Mouse (Mus musculus): ENCODE measurements around the gene Olfr414. TPM values are rescaled to one million over a fixed set of nuclear protein-coding genes. Genes with fewer than 3 reads are reported as not detected.

Olfr414 gene
- not detected in 2 replicates for polyA plus RNA-seq (2014; fragmentation: Nextera tagmentation; extraction: Ambion mirVana)

DNA sequence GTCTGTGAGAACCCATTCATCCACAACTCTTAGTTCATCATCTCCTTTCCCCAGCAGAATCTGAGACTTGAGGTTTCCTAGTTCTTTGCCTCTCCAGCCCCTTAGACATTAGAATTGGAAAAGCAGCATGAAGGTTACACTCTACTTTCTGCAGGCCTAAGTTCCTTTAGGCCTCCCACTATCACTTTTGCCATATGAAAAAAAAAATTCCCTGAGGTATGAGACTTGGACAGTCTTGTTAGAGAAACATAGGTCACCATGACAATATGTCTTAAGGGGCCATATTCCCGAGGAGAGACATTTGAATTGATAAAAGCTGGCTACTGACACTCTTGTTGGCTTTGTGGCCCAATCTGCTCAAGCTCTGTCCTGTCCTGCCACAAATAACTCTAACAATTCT, at the start of gene Olfr414:
Gene Olfr414, plus strand, starts transcription at position 301 of the 400 bp plus-strand sequence.
- Histone ChIP-seq H3K27ac (ENCODE audit: low read depth, low read length) (no peak within 1 kb of the TSS), H3K27me3 (ENCODE audit: control insufficient read depth, insufficient read depth, low read length) (no peaks in the 10 kb centered on the region), H3K9ac (ENCODE audit: low read length) (no peak within 1 kb of the TSS), H3K4me1 (replicated peaks; ENCODE audit: control insufficient read depth, insufficient read depth, low read length) (no peaks in the 10 kb centered on the region), H3K4me2 (ENCODE audit: low read depth, low read length, severe bottlenecking) (no peak within 1 kb of the TSS), H3K36me3 (ENCODE audit: control insufficient read depth, insufficient read depth, low read length) (no peaks in the 10 kb centered on the region), H3K9me3 (ENCODE audit: control insufficient read depth, low read length) (no peaks in the 10 kb centered on the region), H3K4me3 (ENCODE audit: low read depth, low read length) (no peak within 1 kb of the TSS)
- 71% methylated on average over 1 of the region's 1 CpGs for WGBS
- DNase-seq (ENCODE audit: low spot score) (no peak), ATAC-seq (replicated peaks; ENCODE audit: low FRiP score) (no peak)

DNA sequence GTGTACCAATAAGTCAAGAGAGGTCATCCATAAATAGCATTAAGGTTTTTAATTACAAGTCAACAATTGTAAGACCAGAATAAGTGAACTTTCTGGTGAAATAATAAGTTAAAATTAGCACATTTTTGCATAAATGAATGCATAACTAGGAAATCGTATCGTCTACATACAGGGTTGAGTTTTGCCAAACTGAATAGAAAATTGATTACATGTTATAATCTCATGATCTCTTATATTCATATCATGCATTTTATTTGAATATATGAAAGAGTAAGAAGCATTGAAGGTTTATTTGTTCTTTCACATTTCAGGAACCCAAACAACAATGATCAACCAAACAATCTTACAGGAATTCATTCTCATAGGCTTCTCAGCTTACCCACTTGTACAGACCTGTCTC, 33.1 kb upstream of the Olfr414 start, which contains the start of gene Olfr248:
Gene Olfr248, plus strand, starts transcription at position 301 of the 400 bp plus-strand sequence.
- 92% methylated on average over 2 of the region's 2 CpGs for whole genome bisulfite sequencing
- DNase-seq (ENCODE audit: low spot score): no peak
- H3K4me2 ChIP-seq (ENCODE audit: low read depth, low read length, severe bottlenecking): no peak within 1 kb of the TSS
- H3K27me3 ChIP-seq (ENCODE audit: control insufficient read depth, insufficient read depth, low read length): no peaks in the 10 kb centered on the region
- no peak within 1 kb of the TSS for H3K27ac ChIP-seq (ENCODE audit: low read depth, low read length)
- H3K9ac ChIP-seq (ENCODE audit: low read length): no peak within 1 kb of the TSS
- H3K4me3 ChIP-seq (ENCODE audit: low read depth, low read length): no peak within 1 kb of the TSS
- H3K9me3 ChIP-seq (ENCODE audit: control insufficient read depth, low read length): no peaks in the 10 kb centered on the region
- H3K36me3 ChIP-seq (ENCODE audit: control insufficient read depth, insufficient read depth, low read length): no peaks in the 10 kb centered on the region
- H3K4me1 ChIP-seq (replicated peaks; ENCODE audit: control insufficient read depth, insufficient read depth, low read length): no peaks in the 10 kb centered on the region
- ATAC-seq (replicated peaks; ENCODE audit: low FRiP score): no peak

DNA sequence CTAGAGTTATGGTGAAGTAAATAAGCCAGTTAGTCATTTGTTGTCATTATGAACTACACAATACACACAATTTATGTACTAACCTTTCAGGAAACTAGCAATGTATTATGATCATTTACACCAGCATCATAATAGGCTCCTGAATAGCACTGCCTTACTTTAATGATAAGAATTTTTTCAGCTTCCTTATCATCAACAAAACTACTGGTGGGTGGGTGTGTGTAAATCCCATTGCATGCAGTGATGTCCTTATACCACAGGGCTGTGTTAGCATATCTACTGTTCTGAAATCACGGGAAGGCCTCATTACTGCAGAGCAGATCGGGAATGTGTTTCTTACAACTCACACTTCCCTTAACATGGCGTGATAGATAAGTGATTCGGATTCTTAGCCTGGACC, 905 bp upstream of the Olfr414 start:
- no peak for DNase-seq (ENCODE audit: low spot score)
- Histone ChIP-seq H3K9me3 (ENCODE audit: control insufficient read depth, low read length) (no peaks in the 10 kb centered on the region), H3K4me2 (ENCODE audit: low read depth, low read length, severe bottlenecking) (no peak overlapping the region), H3K27ac (ENCODE audit: low read depth, low read length) (no peak overlapping the region), H3K27me3 (ENCODE audit: control insufficient read depth, insufficient read depth, low read length) (no peaks in the 10 kb centered on the region), H3K9ac (ENCODE audit: low read length) (no peak overlapping the region), H3K4me3 (ENCODE audit: low read depth, low read length) (no peak overlapping the region), H3K4me1 (replicated peaks; ENCODE audit: control insufficient read depth, insufficient read depth, low read length) (no peaks in the 10 kb centered on the region), H3K36me3 (ENCODE audit: control insufficient read depth, insufficient read depth, low read length) (no peaks in the 10 kb centered on the region)
- ATAC-seq (replicated peaks; ENCODE audit: low FRiP score): no peak
- 89% methylated on average over 4 of the region's 4 CpGs for WGBS

DNA sequence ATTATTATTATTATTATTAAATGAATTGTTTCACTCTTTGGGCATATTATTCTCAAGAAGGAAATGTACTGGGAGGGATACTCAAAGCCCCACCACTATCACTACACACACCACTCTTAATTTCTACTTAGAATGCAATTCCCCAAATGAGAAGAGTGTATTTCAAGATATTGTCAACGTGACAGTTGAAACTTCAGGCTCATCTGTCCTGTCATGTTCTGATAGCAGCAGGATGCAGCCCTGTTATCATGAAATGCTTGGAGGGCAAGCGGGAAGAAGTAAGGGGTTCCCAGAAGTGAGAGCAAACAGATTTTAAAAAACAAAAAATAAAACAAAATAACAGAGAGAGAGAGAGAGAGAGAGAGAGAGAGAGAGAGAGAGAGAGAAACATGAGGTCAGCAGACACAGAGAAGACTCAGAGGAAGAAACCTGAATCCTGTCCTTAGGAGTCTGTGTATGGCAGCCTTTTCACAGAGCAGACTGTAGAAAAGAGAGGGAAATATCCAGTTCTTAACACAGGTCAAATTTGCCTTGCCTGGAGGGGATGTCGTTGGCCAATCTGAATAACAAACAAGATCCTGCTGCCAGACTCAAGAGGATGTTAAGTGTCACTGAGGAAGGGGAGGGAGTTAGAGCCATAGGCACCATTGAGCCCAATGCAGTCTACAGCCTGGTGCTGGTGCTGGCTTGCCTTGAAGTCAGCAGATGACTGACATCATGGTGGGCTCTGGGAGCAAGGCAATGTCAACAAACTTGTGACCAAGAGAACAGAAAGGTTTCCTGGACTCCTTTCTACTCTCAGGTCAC, 2.5 kb downstream of the Olfr414 start:
- no peak overlapping the region for H3K9ac ChIP-seq (ENCODE audit: low read length)
- 59% methylated on average over 3 of the region's 3 CpGs for WGBS
- no peak overlapping the region for H3K4me2 ChIP-seq (ENCODE audit: low read depth, low read length, severe bottlenecking)
- H3K27ac ChIP-seq (ENCODE audit: low read depth, low read length): no peak overlapping the region
- no peaks in the 10 kb centered on the region for H3K36me3 ChIP-seq (ENCODE audit: control insufficient read depth, insufficient read depth, low read length)
- H3K4me3 ChIP-seq (ENCODE audit: low read depth, low read length): no peak overlapping the region
- no peaks in the 10 kb centered on the region for H3K9me3 ChIP-seq (ENCODE audit: control insufficient read depth, low read length)
- DNase-seq (ENCODE audit: low spot score): no peak
- ATAC-seq (replicated peaks; ENCODE audit: low FRiP score): no peak
- H3K4me1 ChIP-seq (replicated peaks; ENCODE audit: control insufficient read depth, insufficient read depth, low read length): no peaks in the 10 kb centered on the region
- H3K27me3 ChIP-seq (ENCODE audit: control insufficient read depth, insufficient read depth, low read length): no peaks in the 10 kb centered on the region

DNA sequence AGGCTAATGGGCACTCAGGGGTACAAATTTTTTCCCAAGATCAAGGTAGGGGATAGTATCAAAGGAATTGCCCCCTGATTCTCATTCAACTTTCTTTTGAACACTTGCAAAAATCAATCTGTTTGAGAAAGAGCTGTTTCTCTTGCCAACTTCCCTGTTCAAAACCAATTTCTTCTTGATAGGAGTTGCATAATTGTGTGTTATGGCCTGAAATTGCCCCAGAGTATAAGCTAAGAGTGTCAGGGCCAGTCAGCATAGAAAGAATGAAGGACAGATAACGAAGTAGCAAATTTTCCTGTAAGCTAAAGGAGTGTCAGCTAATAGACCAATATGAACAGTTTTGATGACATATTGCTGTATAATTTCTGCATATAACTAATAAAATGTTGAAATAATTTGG, 3.5 kb downstream of the Olfr414 start:
- Histone ChIP-seq H3K36me3 (ENCODE audit: control insufficient read depth, insufficient read depth, low read length) (no peaks in the 10 kb centered on the region), H3K4me2 (ENCODE audit: low read depth, low read length, severe bottlenecking) (no peak overlapping the region), H3K27ac (ENCODE audit: low read depth, low read length) (no peak overlapping the region), H3K27me3 (ENCODE audit: control insufficient read depth, insufficient read depth, low read length) (no peaks in the 10 kb centered on the region), H3K4me3 (ENCODE audit: low read depth, low read length) (no peak overlapping the region), H3K9ac (ENCODE audit: low read length) (no peak overlapping the region), H3K4me1 (replicated peaks; ENCODE audit: control insufficient read depth, insufficient read depth, low read length) (no peaks in the 10 kb centered on the region), H3K9me3 (ENCODE audit: control insufficient read depth, low read length) (no peaks in the 10 kb centered on the region)
- WGBS: 90% methylated on average over 1 of the region's 1 CpGs
- DNase-seq (ENCODE audit: low spot score) (no peak), ATAC-seq (replicated peaks; ENCODE audit: low FRiP score) (no peak)

DNA sequence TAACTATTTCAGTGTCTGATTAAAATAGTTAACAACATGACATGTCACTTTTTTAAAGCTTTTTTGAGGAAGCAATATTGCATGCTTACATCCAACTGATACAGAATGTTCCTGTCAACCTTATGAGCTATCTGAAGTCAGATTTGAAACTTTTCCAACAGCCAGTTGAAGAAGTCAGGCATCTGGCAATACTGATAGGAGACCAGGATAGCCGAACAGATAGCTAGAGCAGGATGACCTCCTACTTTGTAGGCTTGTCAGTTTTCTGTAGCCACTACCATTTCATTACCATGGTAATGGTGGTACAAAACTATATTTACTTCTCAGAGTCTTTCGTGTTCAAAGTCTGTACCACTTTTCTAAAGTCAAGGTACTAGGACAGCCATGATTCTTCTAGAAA, 4.5 kb downstream of the Olfr414 start:
- ATAC-seq (replicated peaks; ENCODE audit: low FRiP score) (no peak), DNase-seq (ENCODE audit: low spot score) (no peak)
- Histone ChIP-seq H3K4me1 (replicated peaks; ENCODE audit: control insufficient read depth, insufficient read depth, low read length) (no peaks in the 10 kb centered on the region), H3K9me3 (ENCODE audit: control insufficient read depth, low read length) (no peaks in the 10 kb centered on the region), H3K4me3 (ENCODE audit: low read depth, low read length) (no peak overlapping the region), H3K4me2 (ENCODE audit: low read depth, low read length, severe bottlenecking) (no peak overlapping the region), H3K27me3 (ENCODE audit: control insufficient read depth, insufficient read depth, low read length) (no peaks in the 10 kb centered on the region), H3K36me3 (ENCODE audit: control insufficient read depth, insufficient read depth, low read length) (no peaks in the 10 kb centered on the region), H3K9ac (ENCODE audit: low read length) (no peak overlapping the region), H3K27ac (ENCODE audit: low read depth, low read length) (no peak overlapping the region)
- 87% methylated on average over 2 of the region's 2 CpGs for WGBS

DNA sequence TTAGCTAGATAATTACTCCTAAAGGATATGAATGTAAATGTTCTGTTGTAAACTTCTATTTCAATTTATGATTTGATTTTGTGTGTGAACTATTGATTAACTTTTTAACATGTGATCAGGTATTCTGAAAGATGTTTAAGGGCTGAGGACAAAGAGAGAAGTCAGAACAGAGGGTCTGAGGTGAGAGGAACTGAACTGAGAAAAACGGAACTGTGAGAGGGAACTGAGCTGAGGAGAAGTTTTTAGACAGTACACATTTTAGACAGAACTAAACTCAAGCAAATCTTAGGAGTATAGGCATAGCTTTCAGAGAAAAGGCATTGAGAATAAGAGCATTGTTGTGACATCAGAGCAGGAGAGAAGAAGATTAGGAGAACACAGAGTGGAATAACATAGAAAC, 10.3 kb downstream of the Olfr414 start:
- Histone ChIP-seq H3K9me3 (ENCODE audit: control insufficient read depth, low read length) (no peaks in the 10 kb centered on the region), H3K4me1 (replicated peaks; ENCODE audit: control insufficient read depth, insufficient read depth, low read length) (no peaks in the 10 kb centered on the region), H3K36me3 (ENCODE audit: control insufficient read depth, insufficient read depth, low read length) (no peaks in the 10 kb centered on the region), H3K4me3 (ENCODE audit: low read depth, low read length) (no peak overlapping the region), H3K9ac (ENCODE audit: low read length) (no peak overlapping the region), H3K27me3 (ENCODE audit: control insufficient read depth, insufficient read depth, low read length) (no peaks in the 10 kb centered on the region), H3K4me2 (ENCODE audit: low read depth, low read length, severe bottlenecking) (no peak overlapping the region), H3K27ac (ENCODE audit: low read depth, low read length) (no peak overlapping the region)
- WGBS: 55% methylated on average over 1 of the region's 1 CpGs
- ATAC-seq (replicated peaks; ENCODE audit: low FRiP score): no peak
- no peak for DNase-seq (ENCODE audit: low spot score)

DNA sequence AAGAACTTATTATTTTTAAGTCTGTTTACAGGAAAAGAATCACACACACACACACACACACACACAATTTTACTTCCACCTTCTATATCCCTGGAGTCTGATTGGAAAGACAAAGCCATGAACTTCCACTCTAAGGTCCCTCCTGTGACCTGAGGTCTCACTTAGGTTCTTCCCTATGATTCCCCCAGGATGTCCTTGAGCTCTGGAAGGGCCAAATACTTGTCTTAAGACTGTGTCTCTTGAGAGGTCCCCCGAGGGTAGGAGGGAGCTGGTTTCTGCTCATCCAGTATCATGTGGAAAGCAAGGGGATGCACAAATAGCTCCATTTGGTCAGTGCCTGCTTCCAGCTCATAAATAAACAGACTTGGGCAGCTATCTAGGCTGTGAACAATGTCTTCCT, 17.9 kb downstream of the Olfr414 start, which contains the start of gene Olfr220:
Gene Olfr220, plus strand, starts transcription at position 301 of the 400 bp plus-strand sequence.
- no peaks in the 10 kb centered on the region for H3K27me3 ChIP-seq (ENCODE audit: control insufficient read depth, insufficient read depth, low read length)
- DNase-seq (ENCODE audit: low spot score) (no peak), ATAC-seq (replicated peaks; ENCODE audit: low FRiP score) (no peak)
- no peaks in the 10 kb centered on the region for H3K36me3 ChIP-seq (ENCODE audit: control insufficient read depth, insufficient read depth, low read length)
- no peak within 1 kb of the TSS for H3K4me3 ChIP-seq (ENCODE audit: low read depth, low read length)
- no peak within 1 kb of the TSS for H3K4me2 ChIP-seq (ENCODE audit: low read depth, low read length, severe bottlenecking)
- no peaks in the 10 kb centered on the region for H3K4me1 ChIP-seq (replicated peaks; ENCODE audit: control insufficient read depth, insufficient read depth, low read length)
- no peaks in the 10 kb centered on the region for H3K9me3 ChIP-seq (ENCODE audit: control insufficient read depth, low read length)
- 67% methylated on average over 1 of the region's 1 CpGs for WGBS
- no peak within 1 kb of the TSS for H3K27ac ChIP-seq (ENCODE audit: low read depth, low read length)
- no peak within 1 kb of the TSS for H3K9ac ChIP-seq (ENCODE audit: low read length)

DNA sequence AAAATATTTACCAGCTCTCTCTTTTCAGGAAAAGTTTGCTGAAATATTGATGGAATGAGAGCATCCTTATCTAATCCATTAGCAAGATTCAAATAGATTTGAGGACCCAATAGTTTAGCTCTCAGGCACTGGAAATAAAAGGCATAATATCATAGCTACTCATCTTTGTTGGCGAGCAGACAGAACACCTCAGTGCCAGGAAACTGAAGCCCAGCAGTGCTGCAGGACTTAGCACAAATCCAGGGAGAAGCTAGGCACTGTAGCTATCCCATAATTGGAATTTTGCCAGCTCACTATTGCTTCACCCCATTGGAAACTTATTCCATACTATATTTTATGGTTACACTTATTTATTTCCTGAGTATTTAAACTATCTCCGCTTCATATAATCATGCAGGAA, 31.2 kb downstream of the Olfr414 start:
- no peak overlapping the region for H3K4me3 ChIP-seq (ENCODE audit: low read depth, low read length)
- 92% methylated on average over 2 of the region's 2 CpGs for WGBS
- H3K4me2 ChIP-seq (ENCODE audit: low read depth, low read length, severe bottlenecking): no peak overlapping the region
- DNase-seq (ENCODE audit: low spot score) (no peak), ATAC-seq (replicated peaks; ENCODE audit: low FRiP score) (no peak)
- no peak overlapping the region for H3K27ac ChIP-seq (ENCODE audit: low read depth, low read length)
- H3K9ac ChIP-seq (ENCODE audit: low read length): no peak overlapping the region
- no peaks in the 10 kb centered on the region for H3K36me3 ChIP-seq (ENCODE audit: control insufficient read depth, insufficient read depth, low read length)
- H3K27me3 ChIP-seq (ENCODE audit: control insufficient read depth, insufficient read depth, low read length): no peaks in the 10 kb centered on the region
- no peaks in the 10 kb centered on the region for H3K9me3 ChIP-seq (ENCODE audit: control insufficient read depth, low read length)
- H3K4me1 ChIP-seq (replicated peaks; ENCODE audit: control insufficient read depth, insufficient read depth, low read length): no peaks in the 10 kb centered on the region

All from forebrain, embryonic 11.5 days (tissue).